Mouse (Mus musculus) intestine, postnatal 0 days (tissue): ENCODE measurements around the gene Dmxl2. TPM values are rescaled to one million over a fixed set of nuclear protein-coding genes. Genes with fewer than 3 reads are reported as not detected.

Experiments used
- ATAC-seq: fragments of 200-750 bp; cut with Nextera tagmentation; 2 replicates; pipeline ENCODE4 v1.8.0; 2017; ENCODE audit warnings: mild to moderate bottlenecking, moderate TSS enrichment, moderate library complexity
- H3K27ac ChIP-seq: fragments of 300-500 bp; sonication (generic); 2 replicates; pipeline ENCODE4 v1.5.1; 2014; ENCODE audit warnings: mild to moderate bottlenecking, low read depth, low read length, moderate library complexity
- H3K27me3 ChIP-seq: fragments of 300-500 bp; sonication (generic); replicated peaks from 2 replicates; pipeline ENCODE4 v1.6.1; 2014; ENCODE audit warnings: low read length, mixed read lengths; ENCODE audit not compliant: control insufficient read depth, insufficient read depth
- H3K36me3 ChIP-seq: fragments of 300-500 bp; sonication (generic); 2 replicates; pipeline ENCODE4 v1.6.1; 2014; ENCODE audit warnings: mild to moderate bottlenecking, moderate library complexity; ENCODE audit not compliant: control insufficient read depth, insufficient read depth
- H3K4me1 ChIP-seq: fragments of 300-500 bp; sonication (generic); replicated peaks from 2 replicates; pipeline ENCODE4 v1.6.1; 2014; ENCODE audit warnings: antibody characterized with exemption, low read length, mixed read lengths; ENCODE audit not compliant: control insufficient read depth, insufficient read depth
- H3K4me2 ChIP-seq: fragments of 300-500 bp; sonication (generic); replicated peaks from 2 replicates; pipeline ENCODE4 v1.6.1; 2014; ENCODE audit warnings: low read depth, mild to moderate bottlenecking, moderate library complexity
- H3K4me3 ChIP-seq: fragments of 300-500 bp; sonication (generic); 2 replicates; pipeline ENCODE4 v1.5.1; 2014; ENCODE audit warnings: low read depth, low read length
- H3K9ac ChIP-seq: fragments of 300-500 bp; sonication (generic); 2 replicates; pipeline ENCODE4 v1.6.1; 2014; ENCODE audit warnings: mild to moderate bottlenecking, low read depth, low read length
- H3K9me3 ChIP-seq: fragments of 300-500 bp; sonication (generic); 2 replicates; pipeline ENCODE4 v1.6.1; 2016; ENCODE audit warnings: mixed run types; ENCODE audit not compliant: control insufficient read depth
- CTCF ChIP-seq: sonication (generic); IDR thresholded peaks from 2 replicates; pipeline ENCODE4 v1.5.1; 2016; ENCODE audit warnings: low read depth, mild to moderate bottlenecking, control low read depth, antibody characterized with exemption, moderate library complexity
- WGBS: fragments of 180-500 bp; shearing (Covaris S2); extraction: QIAGEN DNeasy Blood & Tissue Kit; methylation state at CpG from one replicate; pipeline ENCODE4 v1.1.7; 2014; 5-methylcytosine and 5-hydroxymethylcytosine counted together
- polyA plus RNA-seq: library from polyadenylated mRNA; unstranded; fragments of >200 nt; fragmentation: Nextera tagmentation; extraction: Ambion mirVana; gene quantifications from 2 replicates; pipeline ENCODE4 v1.2.1, GENCODE M21; 2015

The Dmxl2 gene
- polyA plus RNA-seq, 1 experiment from 2014 or later, result 5.2 TPM

DNA sequence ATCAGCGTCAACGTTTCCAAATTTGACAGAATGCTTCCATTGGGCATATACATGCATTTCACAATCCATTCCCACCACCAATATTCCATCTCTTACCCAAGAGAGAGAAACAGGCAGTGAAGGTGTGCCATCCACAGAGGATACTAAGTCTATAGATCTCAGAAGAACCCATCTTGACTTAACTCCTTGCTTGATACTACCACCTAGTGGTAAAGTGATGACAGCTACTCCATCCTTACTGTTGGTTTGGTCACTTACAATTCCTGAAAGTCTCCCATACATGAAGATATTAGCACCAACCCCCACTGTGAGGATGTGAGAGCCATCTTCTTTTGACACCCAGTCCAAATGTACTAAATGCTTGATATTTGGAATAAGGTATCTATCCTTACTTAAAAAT is 85.2 kb downstream of the Dmxl2 start:
- H3K4me1 ChIP-seq, result no peaks in the 10 kb centered on the region
- no peak overlapping the region for H3K27ac ChIP-seq
- 90% methylated on average over 2 of the region's 2 CpGs for WGBS
- no peaks in the 10 kb centered on the region for H3K36me3 ChIP-seq
- H3K4me2 ChIP-seq, result no peak overlapping the region
- no peak overlapping the region for H3K4me3 ChIP-seq
- no peak for ATAC-seq
- H3K9ac ChIP-seq, result no peak overlapping the region
- no peaks in the 10 kb centered on the region for H3K9me3 ChIP-seq
- TF ChIP-seq CTCF, result peak; percentile 66
- H3K27me3 ChIP-seq, result no peaks in the 10 kb centered on the region

DNA sequence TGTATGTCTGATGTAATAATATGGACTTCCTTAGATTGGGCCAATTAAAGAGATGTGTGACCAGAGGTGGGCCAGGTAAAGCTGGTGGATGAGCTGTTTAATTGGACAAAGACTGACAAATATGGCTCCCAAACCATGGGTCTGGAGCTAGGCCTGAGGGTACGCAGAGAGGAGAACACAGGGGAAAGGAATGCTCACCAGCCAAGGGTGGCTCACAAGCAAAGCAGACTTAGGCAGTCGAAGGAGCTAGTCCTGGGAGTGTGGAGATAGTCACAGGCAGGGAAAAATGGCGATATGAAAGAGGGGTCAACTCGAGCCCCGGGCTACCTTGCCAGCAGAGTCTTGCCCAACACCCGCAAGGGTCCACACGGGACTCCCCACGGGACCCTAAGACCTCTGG is 144.7 kb downstream of the Dmxl2 start:
- TF ChIP-seq CTCF, result no peak
- H3K9me3 ChIP-seq, result no peaks in the 10 kb centered on the region
- H3K27ac ChIP-seq, result no peak overlapping the region
- no peaks in the 10 kb centered on the region for H3K4me1 ChIP-seq
- no peak overlapping the region for H3K9ac ChIP-seq
- ATAC-seq, result no peak
- H3K27me3 ChIP-seq, result no peaks in the 10 kb centered on the region
- no peaks in the 10 kb centered on the region for H3K36me3 ChIP-seq
- H3K4me3 ChIP-seq, result no peak overlapping the region
- H3K4me2 ChIP-seq, result no peak overlapping the region
- 95% methylated on average over 6 of the region's 8 CpGs for WGBS

DNA sequence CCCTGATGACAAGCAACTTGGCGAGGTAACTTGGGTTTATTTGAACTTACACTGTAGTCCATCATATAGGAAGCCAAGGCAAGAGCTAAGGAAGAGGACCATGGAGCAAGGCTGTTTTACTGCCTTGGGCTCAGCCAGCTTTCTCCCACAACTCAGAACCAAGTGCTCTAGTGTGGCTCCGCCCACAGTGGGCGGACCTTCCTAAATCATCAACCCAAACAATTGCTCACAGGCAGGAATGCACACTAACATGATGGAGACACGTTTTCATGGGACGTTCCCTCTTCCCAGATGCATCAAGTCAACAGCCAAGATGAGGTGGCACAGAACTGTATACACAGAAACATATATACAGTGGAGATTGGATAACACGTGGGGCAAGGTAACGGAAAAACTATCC is 159.4 kb downstream of the Dmxl2 start:
- no peak for ATAC-seq
- no peak for TF ChIP-seq CTCF
- no peaks in the 10 kb centered on the region for H3K9me3 ChIP-seq
- no peak overlapping the region for H3K9ac ChIP-seq
- no peak overlapping the region for H3K4me3 ChIP-seq
- H3K27ac ChIP-seq, result no peak overlapping the region
- no peak overlapping the region for H3K4me2 ChIP-seq
- WGBS, result 70% methylated on average over 7 of the region's 7 CpGs
- no peaks in the 10 kb centered on the region for H3K4me1 ChIP-seq
- no peaks in the 10 kb centered on the region for H3K27me3 ChIP-seq
- H3K36me3 ChIP-seq, result no peaks in the 10 kb centered on the region

DNA sequence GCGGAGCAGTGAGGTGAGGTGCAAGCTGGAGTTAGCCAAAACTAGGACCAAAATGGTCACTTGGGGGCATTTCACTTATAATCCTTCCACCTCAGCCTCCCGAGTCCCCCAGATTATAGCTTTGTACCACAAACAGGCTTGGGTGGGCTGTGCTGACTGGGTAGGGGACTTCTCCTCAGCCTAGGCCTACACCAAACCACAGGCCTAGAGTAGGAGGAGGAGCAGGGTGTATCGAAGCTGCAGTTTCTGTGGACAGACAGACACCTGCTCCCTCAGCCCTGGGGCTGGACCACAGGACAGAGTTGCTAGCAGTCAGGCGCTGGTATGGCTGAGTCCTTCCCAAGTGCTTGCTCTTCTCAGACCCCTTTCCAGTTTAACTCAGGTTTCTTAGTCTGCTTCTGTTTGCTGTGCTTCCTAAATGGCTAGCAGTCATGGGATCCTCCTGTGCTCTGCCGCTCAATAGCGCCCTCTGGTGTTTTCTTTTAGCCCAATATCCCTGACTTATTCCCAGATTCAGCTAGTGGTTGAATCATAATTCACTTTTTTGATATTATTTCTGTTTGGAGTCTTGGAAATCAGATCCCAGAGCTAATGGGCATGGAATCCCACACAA is 164.8 kb downstream of the Dmxl2 start:
- H3K36me3 ChIP-seq, result no peaks in the 10 kb centered on the region
- H3K27me3 ChIP-seq, result no peaks in the 10 kb centered on the region
- no peak for ATAC-seq
- 42% methylated on average over 6 of the region's 6 CpGs for WGBS
- no peaks in the 10 kb centered on the region for H3K9me3 ChIP-seq
- no peak overlapping the region for H3K4me3 ChIP-seq
- no peak overlapping the region for H3K27ac ChIP-seq
- peak; percentile 87 for TF ChIP-seq CTCF
- H3K9ac ChIP-seq, result no peak overlapping the region
- no peak overlapping the region for H3K4me2 ChIP-seq
- no peaks in the 10 kb centered on the region for H3K4me1 ChIP-seq

DNA sequence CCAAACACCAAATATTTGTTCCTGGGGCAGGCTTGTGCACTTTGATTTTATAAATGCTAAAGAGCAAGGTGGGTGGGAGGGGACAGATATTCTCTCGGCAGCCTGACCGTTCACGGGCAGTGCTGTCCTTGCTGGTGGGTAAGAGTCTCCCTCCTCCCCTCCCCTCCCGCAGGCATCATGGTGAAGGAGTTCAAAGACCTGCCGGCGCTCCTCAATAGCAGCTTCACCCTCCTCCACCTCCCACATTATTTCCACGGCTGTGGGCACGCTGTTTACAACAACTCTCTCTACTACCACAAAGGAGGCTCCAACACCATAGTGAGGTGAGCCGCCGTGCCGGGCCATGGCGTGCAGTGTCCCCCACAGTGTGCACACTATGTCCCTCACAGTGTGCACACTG is 165.8 kb downstream of the Dmxl2 start:
- no peak overlapping the region for H3K27ac ChIP-seq
- WGBS, result 80% methylated on average over 12 of the region's 12 CpGs
- H3K27me3 ChIP-seq, result no peaks in the 10 kb centered on the region
- H3K9me3 ChIP-seq, result no peaks in the 10 kb centered on the region
- no peak for ATAC-seq
- no peaks in the 10 kb centered on the region for H3K36me3 ChIP-seq
- no peak overlapping the region for H3K4me3 ChIP-seq
- H3K4me1 ChIP-seq, result no peaks in the 10 kb centered on the region
- no peak overlapping the region for H3K4me2 ChIP-seq
- H3K9ac ChIP-seq, result no peak overlapping the region
- no peak for TF ChIP-seq CTCF

DNA sequence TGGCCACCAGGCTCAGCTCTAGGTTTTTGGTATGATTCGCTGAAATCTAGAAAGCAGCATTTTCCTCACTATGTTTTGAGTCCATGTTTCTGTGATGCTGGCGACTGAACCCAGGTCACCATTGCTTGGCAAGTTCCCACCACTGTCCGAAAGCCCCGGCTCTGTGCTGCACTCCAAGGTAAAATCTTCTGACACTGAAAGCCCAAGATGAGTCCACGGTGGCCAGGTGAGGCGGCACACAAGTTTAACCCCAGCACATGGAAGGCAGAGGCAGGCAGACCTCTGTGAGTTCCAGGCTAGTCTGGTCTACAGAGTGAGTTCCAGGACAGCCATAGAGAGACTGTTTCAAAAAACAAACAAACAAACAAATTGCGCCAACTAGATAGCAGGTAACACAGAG is 172.2 kb downstream of the Dmxl2 start:
- H3K27ac ChIP-seq, result no peak overlapping the region
- TF ChIP-seq CTCF, result no peak
- ATAC-seq, result no peak
- H3K36me3 ChIP-seq, result no peaks in the 10 kb centered on the region
- no peak overlapping the region for H3K4me3 ChIP-seq
- 91% methylated on average over 7 of the region's 7 CpGs for WGBS
- no peak overlapping the region for H3K4me2 ChIP-seq
- no peaks in the 10 kb centered on the region for H3K27me3 ChIP-seq
- no peak overlapping the region for H3K9ac ChIP-seq
- no peaks in the 10 kb centered on the region for H3K9me3 ChIP-seq
- H3K4me1 ChIP-seq, result no peaks in the 10 kb centered on the region

DNA sequence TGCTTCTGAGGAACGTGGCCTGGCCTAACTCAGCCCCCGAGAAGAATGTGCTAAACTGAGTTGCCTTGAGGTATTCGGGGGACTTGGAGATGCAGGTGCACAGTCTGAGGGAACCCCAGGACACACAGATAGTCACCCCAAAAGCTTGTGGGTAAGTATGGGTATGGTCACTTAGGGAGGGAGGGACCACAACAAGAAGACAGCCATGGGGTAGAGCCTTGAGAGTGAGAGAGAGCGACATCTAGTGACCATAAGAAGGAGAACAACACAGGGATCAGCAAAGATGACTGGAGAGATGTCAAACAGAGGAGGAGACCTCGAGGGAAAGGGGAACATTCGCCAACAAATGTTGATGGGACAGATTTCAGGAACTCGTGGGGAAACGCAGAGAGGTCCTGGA is 178.0 kb downstream of the Dmxl2 start:
- Histone ChIP-seq H3K27me3 (no peaks in the 10 kb centered on the region), H3K4me3 (no peak overlapping the region), H3K27ac (no peak overlapping the region), H3K9ac (no peak overlapping the region), H3K4me2 (no peak overlapping the region), H3K36me3 (no peaks in the 10 kb centered on the region), H3K9me3 (no peaks in the 10 kb centered on the region), H3K4me1 (no peaks in the 10 kb centered on the region)
- 39% methylated on average over 8 of the region's 8 CpGs for WGBS
- no peak for ATAC-seq
- TF ChIP-seq CTCF, result peak; percentile 78
